Mouse (Mus musculus): ENCODE measurements around the gene Bnc1. TPM values are rescaled to one million over a fixed set of nuclear protein-coding genes. Genes with fewer than 3 reads are reported as not detected.

Bnc1 gene
- total RNA-seq (2021): 1 to 10 TPM; 1.5 to 1.9 TPM

DNA sequence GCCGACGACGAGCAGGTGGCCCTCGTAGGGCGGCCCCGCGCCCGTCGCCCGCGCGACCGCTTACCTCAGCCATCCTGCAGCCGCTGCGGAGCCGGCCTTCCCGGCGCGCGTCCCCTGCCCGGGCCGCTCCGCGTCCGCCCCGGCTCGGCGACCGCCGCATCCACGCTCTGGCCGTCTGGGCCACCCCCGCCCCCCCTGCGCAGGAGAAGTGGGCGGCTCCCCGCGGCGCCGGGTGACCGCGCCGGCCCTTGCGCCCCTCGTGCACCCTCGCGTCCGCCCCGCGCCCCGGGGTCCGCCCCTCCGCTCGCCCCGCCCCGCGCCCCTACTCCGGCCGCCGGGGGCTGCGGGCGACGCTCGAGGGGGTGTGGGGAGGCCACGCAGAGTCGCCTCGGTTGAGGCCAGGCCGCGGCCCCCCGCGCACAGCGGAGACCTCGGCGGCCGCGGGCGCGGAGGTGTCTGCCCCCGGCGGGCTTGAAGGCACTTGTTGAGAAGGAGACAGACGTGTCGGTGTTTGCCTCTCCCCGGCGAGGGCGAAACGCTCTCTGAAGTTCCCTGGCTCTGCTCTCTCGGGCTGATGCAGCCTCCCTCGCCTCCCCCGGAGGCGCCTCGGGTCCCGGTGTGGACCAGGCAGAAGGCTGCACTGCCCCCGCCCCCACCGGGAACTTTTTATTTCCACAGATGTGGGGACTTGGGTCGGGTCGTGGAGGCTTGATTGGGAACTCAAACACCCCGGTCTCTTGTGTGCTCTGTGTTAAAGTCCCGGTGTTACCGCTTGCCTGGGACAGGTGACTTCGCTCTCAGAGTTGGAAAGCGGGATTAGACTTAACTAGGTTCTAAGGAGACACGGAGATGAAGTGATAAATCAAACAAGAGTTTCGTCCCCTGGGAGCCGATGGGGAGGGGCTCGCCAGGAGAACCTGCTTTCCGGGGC is at the start of gene Bnc1:
TSS of gene Bnc1 (minus strand) at position 162 of the 931 bp plus-strand sequence.
- intact Hi-C loops (cut with DNase I): no loop called here
- DNase-seq: peak; percentile 7 to 12

DNA sequence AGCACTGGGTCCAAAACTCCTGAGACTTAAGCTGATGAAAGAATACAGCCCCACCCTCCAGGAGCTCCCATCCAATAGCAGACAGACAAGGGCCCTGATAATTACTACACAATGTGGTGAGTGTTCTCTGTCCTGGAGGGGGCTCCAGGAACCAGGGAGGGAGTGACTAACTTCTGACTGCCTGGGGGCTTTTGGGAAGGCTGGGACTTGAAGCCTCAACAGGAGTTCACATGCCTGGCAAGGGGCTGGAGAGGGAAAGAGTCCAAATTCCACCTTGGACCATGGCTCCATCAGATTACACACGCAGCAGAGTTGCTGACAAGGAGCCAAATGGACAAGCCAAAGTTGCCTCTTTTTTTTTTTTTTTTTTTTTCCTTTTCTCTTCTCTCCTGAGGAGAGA is 41.3 kb upstream of the Bnc1 start:
- intact Hi-C loops (cut with DNase I): no loop called here
- DNase-seq: no peak

DNA sequence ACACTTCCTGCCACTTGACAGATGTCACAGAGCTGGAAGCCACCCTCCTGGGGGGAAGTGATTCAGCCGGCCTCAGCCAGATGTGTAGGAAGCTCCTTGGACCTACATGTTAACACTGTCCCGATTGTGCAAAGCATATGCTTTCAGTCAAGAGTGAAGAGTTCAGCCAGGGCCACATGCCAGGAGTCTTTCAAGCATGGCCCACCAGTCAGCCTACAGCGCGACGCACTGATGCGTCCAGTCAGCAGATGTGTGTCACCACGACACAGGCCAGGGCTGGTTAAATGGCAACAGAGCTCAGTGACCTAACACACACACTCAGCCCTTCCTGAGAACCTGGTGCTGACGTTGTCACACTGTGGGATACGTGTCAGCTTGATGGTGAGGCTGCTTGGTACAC is 37.6 kb upstream of the Bnc1 start:
- DNase-seq: no peak
- intact Hi-C loops (cut with DNase I): no loop called here

DNA sequence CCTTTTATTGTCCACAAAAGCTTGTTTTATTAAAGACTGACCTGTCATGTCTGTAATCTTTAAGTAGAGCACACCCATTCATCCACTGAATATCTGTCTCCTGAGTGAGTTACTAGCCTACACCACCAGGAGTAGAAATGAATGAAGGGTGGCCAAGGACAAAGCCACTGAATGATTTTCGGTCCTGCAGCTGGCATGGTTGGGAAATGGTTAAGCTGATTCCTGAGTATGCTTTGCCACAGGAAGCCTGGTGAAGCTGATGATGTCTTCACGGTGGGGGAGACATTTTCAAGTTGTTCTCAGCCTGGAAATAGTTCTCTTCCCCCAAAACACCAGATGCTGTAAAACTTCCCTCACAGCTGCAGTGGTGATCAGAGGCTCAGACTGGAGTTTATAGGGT is 33.7 kb upstream of the Bnc1 start:
- intact Hi-C loops (cut with DNase I): no loop called here
- DNase-seq: no peak

DNA sequence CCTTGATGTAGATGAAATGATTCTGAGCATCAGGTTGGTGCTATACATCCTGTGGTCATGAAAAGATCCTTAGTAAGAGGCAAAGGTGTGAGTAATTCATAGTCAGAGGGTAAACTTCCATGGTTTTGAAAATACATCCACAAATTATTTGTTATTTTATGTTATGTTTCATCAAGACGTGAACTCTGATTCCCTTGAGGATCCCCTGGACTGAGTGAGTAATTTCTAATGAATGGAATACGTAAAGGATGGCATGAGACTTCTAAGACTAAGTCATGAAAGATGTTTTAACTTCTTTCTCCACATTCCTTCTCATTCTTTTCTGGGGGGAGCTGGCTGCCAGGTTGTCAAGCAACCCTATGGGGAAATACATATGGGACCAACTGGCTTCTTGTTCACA is 31.6 kb upstream of the Bnc1 start:
- no peak for DNase-seq
- intact Hi-C loops (cut with DNase I): no loop called here

DNA sequence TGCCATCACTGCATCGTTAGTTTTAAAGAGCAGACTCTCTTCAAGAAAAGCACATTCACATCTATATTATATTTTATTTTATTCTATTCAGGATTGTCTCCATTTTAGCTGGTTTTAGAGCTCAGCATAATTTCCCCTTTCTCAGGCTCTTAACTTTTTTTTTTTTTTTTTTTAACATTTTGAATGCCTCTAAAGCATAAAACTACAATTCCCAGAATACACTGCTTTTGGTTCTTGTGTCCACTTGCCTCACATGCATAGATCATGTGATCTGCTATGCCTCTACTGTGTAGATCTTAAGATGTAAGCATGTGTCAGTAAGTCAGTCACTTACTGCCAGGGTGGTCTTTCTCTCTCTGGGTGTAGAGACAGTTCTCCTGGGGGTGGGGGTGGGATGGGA is 30.3 kb upstream of the Bnc1 start:
- intact Hi-C loops (cut with DNase I): no loop called here
- DNase-seq: no peak

DNA sequence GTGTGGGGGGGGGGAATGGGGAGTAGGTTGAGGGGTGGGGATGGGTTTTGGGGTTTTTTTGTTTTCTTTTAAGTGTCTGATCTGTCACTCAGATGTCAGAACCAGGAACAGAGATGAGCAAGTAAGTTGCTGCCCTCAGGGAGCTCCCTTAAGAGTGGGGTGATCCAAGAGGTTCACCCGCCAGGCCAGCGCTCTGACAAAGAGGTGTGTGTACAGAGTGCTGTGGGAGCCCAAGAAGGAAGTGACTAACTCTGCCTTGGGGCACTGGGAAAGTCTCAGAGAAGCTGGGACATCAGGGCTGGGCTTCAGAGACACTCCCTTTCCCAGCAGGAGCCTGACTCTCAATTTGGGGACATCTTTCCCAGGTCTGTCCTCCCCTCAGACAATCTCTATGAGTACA is 25.9 kb upstream of the Bnc1 start:
- no peak for DNase-seq
- intact Hi-C loops (cut with DNase I): no loop called here

DNA sequence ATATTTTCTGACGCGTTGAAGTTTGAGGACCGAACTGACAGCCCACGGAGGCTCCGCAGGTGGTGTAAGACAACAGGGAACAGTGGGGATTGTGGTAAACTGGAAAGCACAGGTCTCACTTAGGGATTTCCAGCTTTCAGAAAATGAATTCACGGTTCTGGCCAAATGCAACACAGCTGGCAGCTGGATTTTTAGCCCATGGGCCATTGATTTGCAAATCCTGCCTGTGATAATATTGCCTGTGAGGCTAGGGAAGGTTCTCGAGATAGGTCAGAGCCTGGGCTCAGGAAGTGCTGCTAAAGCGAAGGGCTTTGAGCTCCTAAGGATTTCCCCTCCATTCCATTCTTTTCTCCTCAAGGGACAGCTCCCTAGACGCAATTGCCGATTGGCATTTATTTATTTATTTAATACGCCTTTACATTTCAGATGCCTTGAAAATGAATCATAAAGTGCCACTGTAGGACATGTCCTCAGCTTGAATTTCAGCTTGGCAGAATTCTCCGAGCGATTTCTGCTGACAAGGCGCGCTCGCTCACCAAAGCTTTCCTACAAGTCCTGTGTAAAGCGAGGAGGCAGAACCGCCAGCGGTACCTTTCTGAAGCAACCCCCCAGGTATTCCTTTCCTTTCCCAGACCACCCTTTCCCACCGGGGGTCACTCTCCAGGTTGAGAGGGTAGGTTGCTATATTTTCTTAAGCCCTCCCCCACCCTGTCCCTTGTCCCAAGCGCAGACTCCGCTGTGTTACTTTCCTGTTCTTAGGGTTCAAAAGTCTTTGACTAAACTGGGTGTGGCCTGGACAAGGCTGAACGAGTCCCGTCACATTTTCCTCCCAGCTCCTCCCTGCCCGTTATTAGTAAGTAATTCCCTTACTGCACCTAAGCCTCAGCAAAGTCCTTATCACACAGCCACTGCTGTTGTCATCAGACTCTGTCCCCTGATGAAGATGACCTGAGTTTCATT is 24.9 kb upstream of the Bnc1 start:
- DNase-seq: no peak
- intact Hi-C loops (cut with DNase I): no loop called here

DNA sequence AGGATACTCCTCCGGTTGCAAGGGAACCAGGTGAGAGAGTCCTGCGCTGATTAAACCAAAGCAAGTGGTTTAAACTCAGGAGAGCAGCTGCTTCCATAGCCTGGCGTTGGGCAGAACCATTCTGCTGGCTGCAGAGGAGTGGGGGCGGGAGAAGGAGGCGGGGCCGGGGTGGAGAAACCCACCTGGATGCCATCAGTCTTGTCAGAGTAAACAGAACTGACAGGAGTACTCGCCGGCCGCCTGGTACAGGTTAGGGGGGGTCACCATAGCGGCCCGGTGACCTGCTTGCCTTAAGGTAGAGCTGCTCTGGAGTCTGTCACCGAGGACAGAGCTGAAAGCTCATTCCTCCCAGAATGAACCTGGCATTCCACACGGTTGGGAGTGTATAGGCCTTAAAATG is 20.4 kb upstream of the Bnc1 start:
- intact Hi-C loops (cut with DNase I): no loop called here
- no peak for DNase-seq

DNA sequence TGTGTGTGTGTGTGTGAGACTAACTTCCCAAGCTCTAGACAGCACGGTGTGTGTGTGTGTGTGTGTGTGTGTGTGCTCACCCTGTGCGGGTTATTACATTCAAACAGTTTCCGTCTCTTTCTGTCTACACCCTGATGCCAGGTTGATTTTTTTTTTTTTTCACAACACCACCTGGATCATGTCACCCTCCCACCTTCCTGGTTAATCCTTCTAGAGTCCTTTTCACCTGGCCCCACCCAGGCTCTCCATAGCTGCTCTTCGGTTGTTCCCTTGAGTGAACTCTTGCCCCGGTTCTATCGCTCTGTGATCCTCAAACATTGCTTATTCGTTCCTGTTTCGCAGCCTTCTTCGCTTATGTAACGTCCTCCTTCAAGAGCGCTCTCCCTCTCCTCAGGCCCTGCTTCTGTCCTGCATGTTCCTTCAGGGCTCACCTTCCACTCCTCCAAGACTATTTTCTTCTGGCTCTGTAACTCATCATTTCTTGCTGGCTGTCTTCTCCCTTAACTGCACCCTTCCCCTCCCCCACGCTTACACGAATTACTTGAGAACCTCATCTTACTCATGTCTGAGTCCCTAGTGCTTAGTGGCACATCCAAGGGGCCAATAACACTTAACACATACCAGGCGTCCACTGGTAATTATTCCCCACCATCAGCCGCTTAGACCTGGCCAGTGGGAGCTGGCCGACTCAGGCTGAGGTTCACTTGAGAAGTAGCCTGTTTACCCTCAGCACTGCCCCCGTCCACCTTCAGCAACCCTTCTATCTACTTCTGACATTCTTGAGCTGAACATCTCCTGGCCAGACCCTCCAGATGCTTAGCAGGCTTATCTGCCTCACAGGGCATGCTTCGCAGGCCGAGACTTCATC is 19.7 kb upstream of the Bnc1 start:
- no peak for DNase-seq
- intact Hi-C loops (cut with DNase I): no loop called here

DNA sequence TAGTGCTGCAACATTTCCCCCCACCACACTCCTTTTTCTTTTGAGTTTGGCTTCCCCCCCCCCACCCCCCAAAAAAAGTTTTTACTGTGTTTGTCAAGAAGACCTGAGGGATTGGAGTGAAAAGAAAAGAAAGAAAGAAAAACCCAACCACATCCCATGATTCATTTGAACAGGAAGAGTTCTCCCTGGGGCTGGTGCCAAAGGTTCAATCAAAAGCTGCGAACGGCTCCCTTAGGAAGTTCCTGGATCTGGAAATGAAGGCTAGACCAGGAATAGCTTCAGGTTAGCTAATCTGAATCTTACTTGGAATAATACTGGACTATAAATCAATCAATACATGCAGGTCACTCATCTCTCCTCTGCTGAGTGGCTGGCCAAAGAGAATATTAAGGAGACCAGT is 15.1 kb upstream of the Bnc1 start:
- no peak for DNase-seq
- intact Hi-C loops (cut with DNase I): no loop called here

DNA sequence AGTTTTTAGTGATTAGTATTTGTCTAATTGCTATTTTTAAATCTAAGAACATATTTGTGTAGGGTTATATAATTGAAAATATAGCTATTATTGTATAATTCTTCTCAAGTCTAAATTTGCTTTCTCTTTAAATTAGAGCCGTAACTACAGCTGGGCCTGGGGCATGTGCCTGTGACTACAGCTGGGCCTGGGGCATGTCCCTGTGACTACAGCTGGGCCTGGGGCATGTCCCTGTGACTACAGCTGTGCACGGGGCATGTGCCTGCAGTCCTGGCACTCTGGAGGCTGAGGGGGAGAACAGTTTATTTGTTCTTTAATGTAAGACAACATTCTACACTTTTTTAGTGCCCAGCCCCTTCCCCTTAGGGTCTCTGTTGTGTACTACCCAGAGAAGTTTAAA is 12.1 kb upstream of the Bnc1 start:
- intact Hi-C loops (cut with DNase I): no loop called here
- DNase-seq: no peak

DNA sequence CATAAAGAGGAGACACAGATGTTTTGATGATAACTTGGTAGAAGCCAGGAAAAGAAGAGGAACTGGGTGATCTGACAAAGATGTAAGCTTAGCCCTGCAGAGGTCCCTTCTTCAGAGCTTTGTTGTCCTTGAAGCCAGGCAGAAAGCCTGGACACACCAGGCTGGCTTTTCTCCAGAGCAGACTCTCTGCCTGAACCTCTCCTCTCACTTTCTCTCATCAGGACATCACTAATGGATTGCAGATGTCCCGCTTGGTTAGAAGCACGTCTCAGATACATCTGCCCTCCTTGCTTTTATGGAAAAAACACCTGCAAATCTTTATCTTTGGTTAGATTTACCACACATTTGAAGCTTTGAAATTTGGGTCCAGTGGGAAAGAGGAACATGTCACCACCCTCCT is 7.7 kb upstream of the Bnc1 start:
- DNase-seq: no peak
- intact Hi-C loops (cut with DNase I): no loop called here

DNA sequence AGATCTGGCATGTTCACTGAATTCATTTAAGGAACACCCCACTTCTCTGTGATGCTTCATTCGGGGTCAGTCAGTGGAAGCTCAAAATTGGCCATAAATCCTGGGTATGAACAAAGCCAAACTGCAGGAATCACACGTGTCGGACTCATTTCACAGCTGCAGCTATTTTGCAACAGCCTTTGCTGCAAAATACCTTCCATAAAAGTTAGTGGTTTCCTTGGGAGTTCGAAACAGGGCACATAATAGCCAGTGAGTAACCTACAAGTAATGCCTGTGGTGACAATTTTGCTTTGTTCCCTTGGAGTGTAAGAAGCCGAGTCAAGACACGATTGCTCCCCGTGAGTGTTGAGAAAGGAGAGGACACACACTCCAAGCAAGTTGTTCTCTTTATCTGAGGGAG is 7.3 kb upstream of the Bnc1 start:
- no peak for DNase-seq
- intact Hi-C loops (cut with DNase I): no loop called here

DNA sequence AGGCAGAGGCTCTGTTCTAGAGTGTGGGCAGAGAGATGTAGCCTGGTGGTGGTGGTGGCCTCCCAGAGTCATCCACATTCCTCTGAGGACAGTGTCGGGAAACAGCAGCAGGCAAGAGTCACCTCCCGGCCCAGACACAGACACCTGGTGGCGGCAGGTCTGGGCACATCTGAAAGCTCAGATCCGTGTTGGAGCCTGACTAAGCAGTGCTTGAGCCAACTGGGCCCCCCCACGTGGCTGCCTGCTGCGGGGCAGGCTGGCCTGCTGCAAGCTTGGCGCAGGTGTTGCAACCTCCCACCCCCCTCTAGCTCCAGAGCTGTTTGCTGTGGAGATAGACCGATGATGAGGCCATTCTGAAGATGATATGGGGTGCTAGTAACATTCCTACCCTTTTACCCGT is 3.9 kb upstream of the Bnc1 start:
- intact Hi-C loops (cut with DNase I): no loop called here
- DNase-seq: no peak

DNA sequence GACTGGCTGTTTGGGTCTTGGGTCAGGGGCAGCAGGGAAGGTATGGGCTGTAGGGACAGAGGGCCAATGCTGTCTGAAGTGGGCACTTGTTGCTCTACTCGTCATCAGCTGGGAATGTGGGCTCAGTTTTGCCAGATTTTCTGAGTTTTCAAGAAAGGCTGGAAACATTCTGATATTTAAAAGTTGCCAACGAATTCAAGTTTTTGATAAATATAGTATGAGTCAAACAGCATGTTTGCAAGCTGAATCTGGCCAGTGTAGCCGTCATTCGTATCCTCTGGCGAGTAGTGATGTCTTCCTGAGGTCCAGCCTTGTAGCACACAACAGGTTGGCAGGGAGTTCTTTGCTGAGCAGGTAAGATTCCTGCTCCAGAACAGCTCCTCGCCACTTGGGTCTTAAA is 3.0 kb upstream of the Bnc1 start:
- DNase-seq: no peak
- intact Hi-C loops (cut with DNase I): no loop called here

DNA sequence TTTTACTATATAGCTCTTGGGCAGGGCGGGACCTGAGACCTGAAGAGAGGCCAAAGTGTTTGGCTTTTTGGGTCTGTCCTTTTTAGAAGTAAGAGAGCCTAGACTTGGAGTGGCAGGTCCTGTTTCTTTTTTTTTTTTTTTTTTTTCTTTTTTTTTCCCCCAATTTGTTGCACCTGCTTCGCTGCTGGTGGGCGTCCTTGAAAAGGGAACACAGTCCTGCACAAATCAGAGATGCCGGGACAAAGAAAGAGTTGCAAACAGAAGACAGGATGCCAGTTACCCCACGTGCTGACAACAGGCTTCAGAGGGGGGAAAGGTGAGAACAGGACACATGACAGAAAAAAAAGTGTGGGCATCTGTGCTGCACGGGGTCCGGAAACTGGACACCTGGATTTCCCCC is 1.0 kb upstream of the Bnc1 start:
- intact Hi-C loops (cut with DNase I): no loop called here
- no peak for DNase-seq

DNA sequence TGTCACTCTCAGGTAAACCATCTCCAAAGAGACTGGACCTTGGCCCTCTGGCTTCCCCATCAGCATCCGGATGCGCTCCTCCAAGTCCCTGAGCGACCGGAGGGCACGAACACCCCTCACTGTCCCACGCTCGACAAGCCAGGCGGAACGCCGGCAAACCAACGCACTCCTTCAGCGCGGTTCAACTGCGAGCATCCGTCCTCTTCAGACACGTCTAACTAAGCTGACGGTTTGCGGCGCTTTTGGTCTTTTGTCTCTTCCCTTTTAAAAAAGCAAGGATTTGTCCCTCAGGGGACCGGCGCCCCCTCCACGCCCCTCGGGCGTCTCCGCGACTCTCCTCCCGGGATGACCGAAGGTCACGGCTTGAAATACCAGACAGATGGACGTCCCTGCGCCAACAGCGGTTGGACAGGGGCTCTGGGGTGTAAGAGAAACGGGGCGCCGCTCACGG is 456 bp downstream of the Bnc1 start:
- intact Hi-C loops (cut with DNase I): no loop called here
- DNase-seq: no peak

DNA sequence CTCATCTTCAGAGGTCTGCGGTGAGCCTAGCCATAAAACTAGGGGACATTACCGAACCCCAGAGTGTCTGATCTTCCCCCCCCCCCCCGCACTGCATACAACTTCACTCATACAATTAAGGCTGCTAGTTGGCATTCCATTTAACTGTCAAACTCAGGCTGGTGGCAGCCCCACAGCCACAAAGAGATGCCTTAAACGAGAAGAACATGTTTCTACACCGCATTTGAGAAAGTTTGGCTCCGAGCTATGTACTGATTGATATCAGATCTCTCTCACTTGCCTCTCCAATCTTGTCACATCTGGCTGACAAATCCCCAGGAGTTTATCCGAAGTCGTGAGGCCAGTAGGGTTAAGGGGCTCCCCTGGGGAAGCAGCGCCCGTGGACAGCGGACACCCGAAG is 976 bp downstream of the Bnc1 start:
- DNase-seq: no peak
- intact Hi-C loops (cut with DNase I): no loop called here

DNA sequence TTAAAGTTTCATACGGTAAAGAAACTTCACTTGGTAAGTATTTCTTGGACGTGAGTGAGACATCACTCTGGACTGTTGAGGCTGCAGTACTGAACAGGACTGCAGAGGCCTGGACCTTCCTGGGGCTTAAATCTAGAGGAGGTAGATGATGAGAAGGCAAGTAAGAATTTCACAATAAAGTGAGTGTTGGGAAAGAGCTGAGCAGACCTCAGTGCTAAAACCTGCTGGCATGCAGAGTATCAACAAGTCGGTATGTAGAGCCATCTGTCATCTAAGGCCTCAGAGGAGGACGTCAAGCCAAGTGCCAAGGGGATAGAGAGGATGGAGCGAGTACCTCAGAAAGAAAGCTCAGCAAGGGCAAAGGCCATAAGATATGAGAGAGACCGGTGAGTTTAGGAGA is 8.4 kb downstream of the Bnc1 start:
- intact Hi-C loops (cut with DNase I): no loop called here
- no peak for DNase-seq

DNA sequence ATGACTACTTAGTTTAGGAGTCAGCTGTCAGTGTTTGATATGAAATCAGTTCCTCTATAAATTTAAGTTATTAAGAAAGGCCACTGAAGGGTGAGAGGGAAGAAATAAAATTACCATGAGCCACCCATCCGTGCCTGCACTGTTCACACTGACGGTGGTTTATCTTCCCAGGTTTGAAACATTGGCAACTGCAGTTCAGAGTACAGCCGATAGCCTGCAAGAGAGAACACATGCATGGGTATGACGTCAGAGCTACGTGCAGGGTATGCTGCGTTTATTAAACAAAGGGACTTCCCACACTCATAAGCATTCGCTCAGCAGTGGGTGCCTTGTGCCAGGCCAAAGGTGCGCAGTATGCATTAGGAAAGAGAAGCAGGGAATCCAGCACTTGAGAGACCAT is 13.8 kb downstream of the Bnc1 start:
- intact Hi-C loops (cut with DNase I): no loop called here
- DNase-seq: no peak

Data from heart, postnatal 36 days (tissue).